Mouse (Mus musculus) erythroblast, embryonic 14.5 days (primary cell): ENCODE measurements around the gene Uaca.

Experiments used
- GATA1 ChIP-seq: IDR thresholded peaks from 2 replicates; pipeline ENCODE4 v1.6.1; 2012; ENCODE audit warnings: low read length, inconsistent platforms, mixed read lengths
- TAL1 ChIP-seq: IDR thresholded peaks from 3 replicates; pipeline ENCODE4 v1.6.1; 2012; ENCODE audit warnings: low read length, inconsistent platforms, mixed read lengths

DNA sequence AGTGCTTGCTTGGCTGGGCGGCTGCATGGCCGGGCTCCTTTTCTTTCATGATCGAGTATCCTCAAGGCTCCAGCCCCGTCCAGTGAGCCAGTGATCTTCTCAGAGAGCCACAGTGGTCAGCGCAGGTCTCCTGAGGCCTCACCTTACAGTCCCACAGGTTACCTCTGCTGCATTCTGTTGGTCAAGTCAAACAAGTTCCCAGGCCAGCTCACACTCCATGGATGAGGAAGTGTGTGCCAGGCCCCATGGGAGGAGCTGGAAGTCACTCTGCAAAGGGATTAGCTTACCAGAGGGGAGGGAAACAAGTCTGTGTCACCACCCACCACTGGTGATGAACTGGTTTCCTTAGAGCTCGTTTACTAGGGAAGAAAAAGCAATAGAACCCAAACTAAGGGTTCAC, 28.3 kb downstream of the Uaca start:
- no peak for TF ChIP-seq GATA1
- TF ChIP-seq TAL1, result no peak
